In the genomic region with DNA sequence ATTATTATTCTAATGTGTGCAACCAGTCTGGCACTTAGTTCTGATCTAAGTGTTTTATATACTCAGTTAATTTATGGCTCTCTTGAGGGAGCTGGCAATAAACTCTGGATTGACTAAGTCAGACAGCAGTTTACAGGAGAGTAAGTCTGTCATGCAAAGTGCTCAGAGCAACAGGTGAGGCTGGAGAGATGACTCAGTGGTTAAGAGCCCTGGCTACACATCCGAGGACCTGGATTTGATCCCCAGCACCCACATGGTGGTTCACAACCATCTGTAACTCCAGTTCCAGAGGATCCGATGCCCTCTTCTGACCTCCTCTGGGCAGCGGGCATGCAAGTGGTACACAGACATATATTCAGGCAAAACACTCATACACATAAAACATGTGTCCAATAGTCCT, we compare ENCODE assay signal across 19 mouse cellular contexts. TPM values are rescaled to one million over a fixed set of nuclear protein-coding genes. Genes with fewer than 3 reads are reported as not detected.
"Had no signal": no experiment of that assay in that cellular context is flagged by ENCODE, and none has a peak within 500 bp of the region (broad histone marks: within the 10 kb centered on the region; RNA-seq: fewer than 3 reads in every experiment).

No protein-coding gene starts in this region.

- H3K9me3 ChIP-seq: megakaryocyte, embryonic 14.5 days; midbrain, embryonic 13.5 days; midbrain, embryonic 15.5 days; neural tube, embryonic 12.5 days; stomach, embryonic 15.5 days had no signal

- H3K27ac ChIP-seq: midbrain, embryonic 13.5 days; midbrain, embryonic 15.5 days; neural tube, embryonic 12.5 days; stomach, embryonic 15.5 days; stomach, postnatal 0 days had no signal

- H3K4me1 ChIP-seq: megakaryocyte, embryonic 14.5 days; midbrain, embryonic 13.5 days; midbrain, embryonic 15.5 days; neural tube, embryonic 12.5 days; stomach, embryonic 15.5 days had no signal

- ATAC-seq: midbrain, embryonic 13.5 days; midbrain, embryonic 15.5 days had no signal

- H3K4me2 ChIP-seq: lung, embryonic 14.5 days; midbrain, embryonic 11.5 days; midbrain, embryonic 13.5 days; midbrain, embryonic 15.5 days; neural tube, embryonic 12.5 days; stomach, embryonic 15.5 days had no signal

- H3K27me3 ChIP-seq: midbrain, embryonic 13.5 days; midbrain, embryonic 15.5 days; neural tube, embryonic 12.5 days; stomach, embryonic 15.5 days had no signal

- DNase-seq: lung, adult 18-20 months; lung, embryonic 14.5 days; lung, postnatal 10 days; lung, postnatal 4 days; right cerebral cortex, postnatal 14 days; thymus, adult 2 months; thymus, postnatal 25 days had no signal

- H3K4me3 ChIP-seq: megakaryocyte, embryonic 14.5 days; midbrain, embryonic 13.5 days; midbrain, embryonic 15.5 days; neural tube, embryonic 12.5 days; stomach, embryonic 15.5 days had no signal

- H3K36me3 ChIP-seq: midbrain, embryonic 13.5 days; midbrain, embryonic 15.5 days; neural tube, embryonic 12.5 days; stomach, embryonic 15.5 days had no signal

- H3K9ac ChIP-seq: lung, embryonic 14.5 days; midbrain, embryonic 13.5 days; midbrain, embryonic 15.5 days; neural tube, embryonic 12.5 days; stomach, embryonic 15.5 days had no signal

RNA-seq across cellular contexts. Expression of gene Txndc8, which starts 35.4 kb away (rescaled TPM):
- polyA plus RNA-seq: liver, embryonic 16.5 days; lung, embryonic 14.5 days; lung, embryonic 16.5 days; midbrain, embryonic 11.5 days; midbrain, embryonic 13.5 days; midbrain, embryonic 15.5 days; midbrain, postnatal 0 days; neural tube, embryonic 12.5 days; neural tube, embryonic 14.5 days; spleen, adult 2 months; stomach, embryonic 15.5 days; stomach, postnatal 0 days; thymus, adult 2 months had no signal
